Mouse (Mus musculus): ENCODE measurements around the gene Dclk2.

Gene Dclk2

GRCm38 (mm10) chr3:86920343-86921083 lies at the start of gene Dclk2:
Gene Dclk2, minus strand, starts transcription at chr3:86920852.
- peak; percentile 93 to 95 for DNase-seq

GRCm38 (mm10) chr3:86962665-86963435 lies 42.2 kb upstream of the Dclk2 start:
- peak; percentile 77 to 80 for DNase-seq

- DNase-seq = no peak
These were observed 40.7 kb upstream of the Dclk2 start for GRCm38 (mm10) chr3:86961395-86961669.

- DNase-seq = no peak
These were observed 40.2 kb upstream of the Dclk2 start for GRCm38 (mm10) chr3:86960656-86961394.

GRCm38 (mm10) chr3:86959088-86959487 lies 38.4 kb upstream of the Dclk2 start:
- no peak for DNase-seq

- DNase-seq = no peak
These were observed 34.7 kb upstream of the Dclk2 start for GRCm38 (mm10) chr3:86955376-86955775.

- no peak for DNase-seq
These were observed 33.9 kb upstream of the Dclk2 start for GRCm38 (mm10) chr3:86954521-86954920.

GRCm38 (mm10) chr3:86953819-86954218 lies 33.2 kb upstream of the Dclk2 start:
- peak in 1 of 2 experiments; percentile 10 for DNase-seq

- DNase-seq = no peak
These were observed 30.0 kb upstream of the Dclk2 start for GRCm38 (mm10) chr3:86950652-86951051.

GRCm38 (mm10) chr3:86936254-86936836 lies 15.7 kb upstream of the Dclk2 start:
- DNase-seq = peak; percentile 45 to 62

- DNase-seq = no peak
These were observed 12.8 kb upstream of the Dclk2 start for GRCm38 (mm10) chr3:86933446-86933845.

GRCm38 (mm10) chr3:86923686-86924085 lies 3.0 kb upstream of the Dclk2 start:
- DNase-seq = no peak

- DNase-seq = peak; percentile 64 to 71
These were observed 726 bp upstream of the Dclk2 start for GRCm38 (mm10) chr3:86921181-86921975.

GRCm38 (mm10) chr3:86919641-86920342 lies 860 bp downstream of the Dclk2 start:
- peak; percentile 80 to 85 for DNase-seq

GRCm38 (mm10) chr3:86917048-86917447 lies 3.6 kb downstream of the Dclk2 start:
- no peak for DNase-seq

- no peak for DNase-seq
These were observed 4.0 kb downstream of the Dclk2 start for GRCm38 (mm10) chr3:86916626-86917025.

GRCm38 (mm10) chr3:86915291-86915690 lies 5.4 kb downstream of the Dclk2 start:
- DNase-seq = no peak

GRCm38 (mm10) chr3:86914316-86914715 lies 6.3 kb downstream of the Dclk2 start:
- DNase-seq = peak; percentile 42 to 64

- DNase-seq = no peak
These were observed 22.3 kb downstream of the Dclk2 start for GRCm38 (mm10) chr3:86898366-86898765.

- DNase-seq = peak; percentile 60 to 68
These were observed 23.1 kb downstream of the Dclk2 start for GRCm38 (mm10) chr3:86897551-86897950.

GRCm38 (mm10) chr3:86897066-86897465 lies 23.6 kb downstream of the Dclk2 start:
- DNase-seq = no peak

GRCm38 (mm10) chr3:86894491-86894890 lies 26.2 kb downstream of the Dclk2 start:
- no peak for DNase-seq

Measured in cerebellum, postnatal 25 days (tissue).